Mouse (Mus musculus): ENCODE results near the gene Spn. TPM values are rescaled to one million over a fixed set of nuclear protein-coding genes. Genes with fewer than 3 reads are reported as not detected.

Gene Spn
- polyA plus RNA-seq, 2 experiments = 7.9 to 10.8 TPM

DNA sequence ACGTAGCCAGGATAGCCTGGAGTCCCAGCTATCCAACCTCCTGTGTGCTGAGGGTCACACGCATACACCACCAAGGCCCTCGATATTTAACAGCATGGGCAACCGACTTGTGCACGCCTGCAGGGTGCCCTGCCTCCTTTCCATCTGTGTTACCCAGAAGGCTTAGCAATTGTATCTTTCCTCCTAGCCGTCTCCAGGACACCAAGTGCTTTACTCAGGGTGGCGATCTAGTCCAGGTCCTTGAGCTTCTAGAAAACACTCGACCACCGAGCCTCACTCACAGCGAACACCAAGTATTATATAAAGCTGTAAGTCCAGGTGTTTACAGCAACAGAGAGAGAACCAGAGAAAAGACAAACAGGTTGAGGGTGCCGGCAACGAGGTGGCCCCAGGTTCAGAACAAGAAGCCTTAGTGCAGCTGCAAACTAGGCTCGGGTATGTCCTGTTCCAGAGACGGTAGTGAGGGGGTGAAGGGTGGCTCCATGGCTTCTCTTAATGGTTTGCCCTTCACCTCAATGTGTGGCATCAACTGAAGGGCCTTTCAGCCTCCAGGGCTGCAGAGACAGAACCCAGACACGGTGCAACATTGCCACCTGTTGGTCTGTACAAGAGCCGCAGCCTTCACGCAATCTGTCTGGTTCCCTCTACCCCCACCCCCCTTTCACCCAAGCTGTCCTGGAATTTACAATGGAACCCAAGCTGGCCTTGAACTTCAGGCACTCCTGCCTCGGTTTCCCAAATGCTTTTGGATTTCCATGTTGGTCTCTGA is 27.2 kb downstream of the Spn start:
- Histone ChIP-seq H3K9me3 (ENCODE audit: control insufficient read depth, low read length) (no peaks in the 10 kb centered on the region), H3K4me3 (ENCODE audit: insufficient read depth in 1 of 2, low read depth in 2 of 2, low read length in 2 of 2) (no peak overlapping the region), H3K27me3 (ENCODE audit: control insufficient read depth, insufficient read depth, low read length) (no peaks in the 10 kb centered on the region), H3K36me3 (replicated peaks; ENCODE audit: control insufficient read depth, insufficient read depth, low read depth) (no peaks in the 10 kb centered on the region), H3K27ac (no peak overlapping the region), H3K4me1 (replicated peaks; ENCODE audit: control insufficient read depth in 2 of 2, insufficient read depth in 2 of 2, low read length in 1 of 2) (peaks cover 3 to 13% of the 10 kb centered on the region in 2 experiments; a peak in 3 of 4 replicates), H3K9ac (replicated peaks) (no peak overlapping the region), H3K4me2 (ENCODE audit: low read depth) (no peak overlapping the region)
- TF ChIP-seq CTCF (IDR thresholded peaks at IDR 0.05; ENCODE audit: low read depth) (peak; percentile 93), EP300 (IDR thresholded peaks at IDR 0.05; ENCODE audit: low read depth) (no peak)
- 0 out of 2 replicates have a peak, but pooled peaks have one; percentile 33 for ATAC-seq (ENCODE audit: insufficient read depth)
- 42% methylated on average over 18 of the region's 18 CpGs for WGBS (ENCODE audit: insufficient replicate concordance)
- DNase-seq (ENCODE audit: low read depth in 3 of 3, low spot score in 3 of 3) = no peak

- H3K36me3 ChIP-seq (replicated peaks; ENCODE audit: control insufficient read depth, insufficient read depth, low read depth) = no peaks in the 10 kb centered on the region
- no peak for ATAC-seq (ENCODE audit: insufficient read depth)
- H3K27ac ChIP-seq = no peak overlapping the region
- no peaks in the 10 kb centered on the region for H3K27me3 ChIP-seq (ENCODE audit: control insufficient read depth, insufficient read depth, low read length)
- DNase-seq (ENCODE audit: low read depth in 3 of 3, low spot score in 3 of 3) = no peak
- no peak for TF ChIP-seq EP300 (IDR thresholded peaks at IDR 0.05; ENCODE audit: low read depth)
- no peak for TF ChIP-seq CTCF (IDR thresholded peaks at IDR 0.05; ENCODE audit: low read depth)
- H3K4me1 ChIP-seq (replicated peaks; ENCODE audit: control insufficient read depth in 2 of 2, insufficient read depth in 2 of 2, low read length in 1 of 2) = peaks cover 0 to 4% of the 10 kb centered on the region in 2 experiments; a peak in 2 of 4 replicates
- no peak overlapping the region for H3K4me3 ChIP-seq (ENCODE audit: insufficient read depth in 1 of 2, low read depth in 2 of 2, low read length in 2 of 2)
- H3K9ac ChIP-seq (replicated peaks) = no peak overlapping the region
- H3K4me2 ChIP-seq (ENCODE audit: low read depth) = no peak overlapping the region
- WGBS (ENCODE audit: insufficient replicate concordance) = 68% methylated on average over 7 of the region's 7 CpGs
- no peaks in the 10 kb centered on the region for H3K9me3 ChIP-seq (ENCODE audit: control insufficient read depth, low read length)
These were observed 32.1 kb downstream of the Spn start for GRCm38 (mm10) chr7:127105551-127105950.

DNA sequence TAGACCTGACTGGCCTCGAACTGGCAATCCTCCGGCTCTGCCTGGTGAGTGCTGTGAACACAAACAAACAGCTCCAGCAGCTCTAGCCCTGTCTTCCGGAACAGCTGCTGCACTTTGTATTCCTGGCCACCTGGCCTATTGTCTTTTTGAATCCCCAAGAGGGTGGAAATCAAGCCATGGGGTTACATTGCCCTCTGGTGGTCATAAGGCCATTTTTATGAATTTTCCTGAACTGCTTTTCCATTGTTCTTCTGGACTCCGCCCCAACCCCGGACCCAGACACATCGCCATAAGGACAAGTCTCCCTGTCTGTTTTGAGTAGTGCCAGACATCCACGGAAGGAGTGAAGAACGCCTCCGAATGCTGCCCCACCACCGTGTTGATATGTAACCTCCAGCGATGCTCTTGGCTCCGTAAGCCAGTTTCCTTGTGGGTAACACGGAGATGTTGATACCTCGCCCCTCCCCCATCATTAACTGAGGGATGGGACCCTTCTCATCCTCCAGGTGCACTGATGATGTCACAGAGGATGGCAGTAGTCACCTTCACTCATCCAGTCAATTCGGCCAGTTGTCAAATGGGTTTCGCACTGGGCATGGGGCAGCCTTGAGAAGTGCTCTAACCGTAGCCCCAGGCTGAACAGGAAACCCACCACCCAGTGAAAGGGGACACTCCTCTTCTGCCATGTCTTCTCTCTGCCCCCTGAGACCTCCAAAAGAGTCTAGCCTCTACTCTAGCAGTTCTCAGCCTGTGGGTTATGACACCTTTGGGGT is 32.9 kb downstream of the Spn start:
- no peaks in the 10 kb centered on the region for H3K27me3 ChIP-seq (ENCODE audit: control insufficient read depth, insufficient read depth, low read length)
- H3K4me2 ChIP-seq (ENCODE audit: low read depth) = peak overlapping the region; percentile 51
- peaks cover 0 to 4% of the 10 kb centered on the region in 2 experiments; a peak in 2 of 4 replicates for H3K4me1 ChIP-seq (replicated peaks; ENCODE audit: control insufficient read depth in 2 of 2, insufficient read depth in 2 of 2, low read length in 1 of 2)
- no peaks in the 10 kb centered on the region for H3K36me3 ChIP-seq (replicated peaks; ENCODE audit: control insufficient read depth, insufficient read depth, low read depth)
- no peak overlapping the region for H3K27ac ChIP-seq
- no peaks in the 10 kb centered on the region for H3K9me3 ChIP-seq (ENCODE audit: control insufficient read depth, low read length)
- peak; percentile 47 to 53 (median 48) for DNase-seq (ENCODE audit: low read depth in 3 of 3, low spot score in 3 of 3)
- TF ChIP-seq CTCF (IDR thresholded peaks at IDR 0.05; ENCODE audit: low read depth) = peak; percentile 89
- TF ChIP-seq EP300 (IDR thresholded peaks at IDR 0.05; ENCODE audit: low read depth) = no peak
- H3K9ac ChIP-seq (replicated peaks) = no peak overlapping the region
- ATAC-seq (ENCODE audit: insufficient read depth) = peak; percentile 48; the same call in 1 of the 2 replicates
- WGBS (ENCODE audit: insufficient replicate concordance) = 17% methylated on average over 17 of the region's 17 CpGs
- peak overlapping the region; percentile 1 to 48; a peak in 2 of 4 replicates for H3K4me3 ChIP-seq (ENCODE audit: insufficient read depth in 1 of 2, low read depth in 2 of 2, low read length in 2 of 2)

DNA sequence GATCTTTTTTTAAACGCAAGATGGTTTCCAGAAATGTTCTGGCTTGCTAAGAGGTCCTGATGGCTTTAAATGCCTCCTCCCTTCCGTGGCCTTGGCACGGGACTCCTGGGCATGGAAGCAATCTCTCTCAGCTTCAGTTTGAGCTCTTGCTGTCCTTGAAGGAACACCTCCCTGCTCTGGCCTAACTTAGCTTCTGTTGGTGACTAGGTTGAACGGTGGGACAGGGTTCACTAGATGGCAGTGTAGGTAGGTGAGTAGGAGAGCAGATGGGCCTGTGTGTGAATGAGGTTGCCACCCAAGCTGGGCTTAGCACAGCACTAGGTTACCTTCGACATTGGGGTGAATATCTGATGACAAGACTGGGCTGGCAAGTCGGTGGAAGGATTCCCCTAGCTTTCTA is 33.7 kb downstream of the Spn start:
- Histone ChIP-seq H3K9ac (replicated peaks) (no peak overlapping the region), H3K27me3 (ENCODE audit: control insufficient read depth, insufficient read depth, low read length) (no peaks in the 10 kb centered on the region), H3K4me1 (replicated peaks; ENCODE audit: control insufficient read depth in 2 of 2, insufficient read depth in 2 of 2, low read length in 1 of 2) (peaks cover 0 to 4% of the 10 kb centered on the region in 2 experiments; a peak in 2 of 4 replicates), H3K9me3 (ENCODE audit: control insufficient read depth, low read length) (no peaks in the 10 kb centered on the region), H3K4me2 (ENCODE audit: low read depth) (no peak overlapping the region), H3K36me3 (replicated peaks; ENCODE audit: control insufficient read depth, insufficient read depth, low read depth) (no peaks in the 10 kb centered on the region), H3K4me3 (ENCODE audit: insufficient read depth in 1 of 2, low read depth in 2 of 2, low read length in 2 of 2) (no peak overlapping the region), H3K27ac (no peak overlapping the region)
- TF ChIP-seq CTCF (IDR thresholded peaks at IDR 0.05; ENCODE audit: low read depth) (peak; percentile 51), EP300 (IDR thresholded peaks at IDR 0.05; ENCODE audit: low read depth) (no peak)
- no peak for DNase-seq (ENCODE audit: low read depth in 3 of 3, low spot score in 3 of 3)
- WGBS (ENCODE audit: insufficient replicate concordance) = 55% methylated on average over 6 of the region's 6 CpGs
- ATAC-seq (ENCODE audit: insufficient read depth) = no peak

DNA sequence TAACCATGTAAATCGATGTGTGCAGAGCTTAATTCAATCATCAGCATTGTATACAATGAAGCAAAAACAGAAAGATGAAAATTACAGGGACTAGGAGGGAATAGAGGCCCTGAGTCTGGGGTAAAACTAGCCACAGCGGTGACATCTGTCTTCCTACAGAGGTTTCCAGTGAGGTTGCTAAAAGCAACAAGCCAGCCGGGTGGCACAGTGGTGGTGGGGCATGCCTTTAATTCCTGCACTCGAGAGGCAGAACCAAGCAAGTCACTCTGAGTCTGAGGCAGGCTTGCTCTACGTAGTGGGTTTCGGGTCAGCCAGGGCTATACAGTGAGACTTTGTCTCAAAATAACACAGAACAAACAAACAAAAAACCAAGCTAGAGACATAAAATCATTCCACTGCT is 35.5 kb downstream of the Spn start:
- no peak for ATAC-seq (ENCODE audit: insufficient read depth)
- H3K4me2 ChIP-seq (ENCODE audit: low read depth) = no peak overlapping the region
- peaks cover 0 to 13% of the 10 kb centered on the region in 2 experiments; a peak in 3 of 4 replicates for H3K4me1 ChIP-seq (replicated peaks; ENCODE audit: control insufficient read depth in 2 of 2, insufficient read depth in 2 of 2, low read length in 1 of 2)
- no peaks in the 10 kb centered on the region for H3K36me3 ChIP-seq (replicated peaks; ENCODE audit: control insufficient read depth, insufficient read depth, low read depth)
- no peak overlapping the region for H3K9ac ChIP-seq (replicated peaks)
- H3K27me3 ChIP-seq (ENCODE audit: control insufficient read depth, insufficient read depth, low read length) = no peaks in the 10 kb centered on the region
- H3K4me3 ChIP-seq (ENCODE audit: insufficient read depth in 1 of 2, low read depth in 2 of 2, low read length in 2 of 2) = no peak overlapping the region
- TF ChIP-seq CTCF (IDR thresholded peaks at IDR 0.05; ENCODE audit: low read depth) (no peak), EP300 (IDR thresholded peaks at IDR 0.05; ENCODE audit: low read depth) (no peak)
- DNase-seq (ENCODE audit: low read depth in 3 of 3, low spot score in 3 of 3) = no peak
- no peaks in the 10 kb centered on the region for H3K9me3 ChIP-seq (ENCODE audit: control insufficient read depth, low read length)
- no peak overlapping the region for H3K27ac ChIP-seq
- 65% methylated on average over 6 of the region's 6 CpGs for WGBS (ENCODE audit: insufficient replicate concordance)
